Mouse (Mus musculus) adipose tissue, adult 10 weeks (tissue): Measurements from ENCODE around the gene A3galt2. TPM values are rescaled to one million over a fixed set of nuclear protein-coding genes. Genes with fewer than 3 reads are reported as not detected.

ENCODE experiments used
- polyA plus RNA-seq: library from polyadenylated mRNA; stranded (reverse); fragments of 350-450 nt; fragmentation: Illumina TruSeq; extraction: RNeasy Lipid Tissue Mini Kit (QIAGEN cat#74804); gene quantifications from one replicate; pipeline ENCODE4 v1.2.3, GENCODE M21; 2014; ENCODE audit warnings: low read depth, low replicate concordance

A3galt2 gene
- 0.61 TPM for polyA plus RNA-seq

DNA sequence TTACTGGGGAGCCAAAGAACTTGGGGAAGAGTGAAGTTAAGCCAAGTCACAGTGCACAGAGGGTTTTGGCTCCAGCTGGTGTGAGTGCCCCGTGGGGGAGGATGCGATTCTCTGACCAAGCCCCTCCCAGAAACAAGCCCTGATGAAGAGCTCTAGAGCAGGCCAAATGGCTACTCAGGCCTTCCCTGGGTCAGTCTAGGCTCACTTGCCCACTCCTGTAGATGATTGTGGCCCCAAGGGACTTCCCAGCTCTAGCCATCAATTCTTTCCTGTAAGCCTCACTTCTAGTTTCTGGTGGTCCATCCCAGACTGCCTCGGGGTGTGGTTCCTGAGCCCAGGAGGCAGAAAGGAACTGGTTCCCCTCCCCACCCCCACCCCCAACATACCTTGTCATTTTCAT lies at the start of gene A3galt2:
TSS of gene A3galt2 (plus strand) at position 301 of the 400 bp plus-strand sequence.

DNA sequence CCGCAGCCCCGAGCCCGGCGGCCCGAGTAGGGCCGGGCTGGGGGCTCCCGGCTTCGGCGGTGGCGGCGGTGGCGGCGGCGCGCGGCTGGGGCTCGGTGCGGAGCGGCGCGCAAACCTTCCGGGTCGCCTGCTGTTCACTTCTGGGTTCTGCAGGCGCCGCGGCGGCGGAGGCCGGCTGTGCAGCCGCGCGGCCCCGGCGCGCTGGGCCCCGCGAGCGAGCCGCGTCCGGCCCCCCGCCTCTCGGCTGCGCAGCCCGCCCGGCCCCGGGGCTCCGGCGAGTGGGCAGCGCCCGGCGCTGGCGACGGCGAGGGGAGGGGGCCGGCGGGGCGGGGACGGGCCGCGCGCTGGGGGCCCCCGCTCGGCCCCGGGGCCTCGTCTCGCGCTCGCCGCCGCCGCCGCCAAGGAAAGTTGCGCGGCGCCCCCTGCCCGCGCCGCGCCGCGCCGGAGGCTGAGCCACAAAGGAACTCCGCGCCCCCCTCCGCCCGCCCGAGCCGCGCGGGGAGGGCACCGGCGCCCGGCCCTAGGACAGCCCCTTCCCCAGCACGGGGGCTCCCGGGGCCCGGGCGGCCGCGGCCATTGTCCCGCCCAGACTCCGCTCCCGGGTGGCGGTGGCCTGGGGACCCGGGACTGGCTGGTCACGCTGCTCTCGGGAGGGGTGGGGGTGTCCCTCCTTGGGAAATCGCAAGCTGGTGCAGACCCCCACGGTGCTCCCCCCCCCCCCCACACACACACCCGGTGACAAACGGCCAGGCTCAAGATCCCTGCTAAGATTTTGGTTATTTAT lies 51.1 kb downstream of the A3galt2 start, which contains the start of gene Zfp362:
TSS of gene Zfp362 (minus strand) at position 3 of the 784 bp plus-strand sequence.

Other genes starting within 250 kb of the A3galt2 start
- gene Zscan20, start 145.3 kb upstream of the A3galt2 start, polyA plus RNA-seq, result 2.3 TPM
- gene Tlr12, start 136.7 kb upstream of the A3galt2 start, polyA plus RNA-seq, result 2.3 TPM
- 57.7 TPM for gene Phc2, start 100.7 kb upstream of the A3galt2 start, polyA plus RNA-seq
- 31.1 TPM for gene Zfp362, start 50.7 kb downstream of the A3galt2 start, polyA plus RNA-seq
- 2.7 TPM for gene Trim62, start 128.2 kb downstream of the A3galt2 start, polyA plus RNA-seq
- gene Azin2, start 207.1 kb downstream of the A3galt2 start, polyA plus RNA-seq, result 23.1 TPM
- 118 TPM for gene Ak2, start 236.6 kb downstream of the A3galt2 start, polyA plus RNA-seq